In the genomic region with DNA sequence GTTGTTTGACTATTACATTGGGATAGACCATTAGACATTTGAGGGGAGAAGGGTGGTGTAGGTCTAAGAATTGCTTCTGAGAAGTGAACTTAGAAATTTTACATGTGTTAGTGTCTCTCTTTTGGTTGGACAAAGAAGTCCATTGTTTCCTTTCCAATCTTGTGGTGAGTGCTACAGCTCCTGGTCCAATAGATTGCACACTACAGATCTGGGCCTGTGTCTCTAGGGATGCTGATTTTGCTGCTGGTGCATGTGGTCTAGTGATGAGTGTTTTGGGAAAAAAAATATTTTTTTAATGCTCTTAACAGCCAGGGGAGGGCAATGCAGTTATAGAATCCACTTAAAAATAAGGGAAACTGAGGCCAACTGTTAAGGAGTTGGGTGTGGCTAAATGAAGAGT, we compare ENCODE assay signal across 22 mouse cellular contexts.
DNase-seq lines count a peak whose midpoint lies in the region; ATAC-seq lines count a peak whose summit lies in the region.
"Had no signal": no experiment of that assay in that cellular context is flagged by ENCODE, and none has a peak within 500 bp of the region (broad histone marks: within the 10 kb centered on the region; RNA-seq: fewer than 3 reads in every experiment).

No protein-coding gene starts in this region.

- no peaks in the 10 kb centered on the region for H3K27me3 ChIP-seq in hindbrain, embryonic 13.5 days
- H3K27me3 ChIP-seq in hindbrain, embryonic 10.5 days (ENCODE audit: insufficient read depth, poor library complexity, severe bottlenecking) = no peaks in the 10 kb centered on the region
- H3K27me3 ChIP-seq: CH12.LX; embryonic facial prominence, embryonic 12.5 days; forebrain, embryonic 15.5 days had no signal

- H3K4me1 ChIP-seq in hindbrain, embryonic 13.5 days (replicated peaks) = peaks cover 43% of the 10 kb centered on the region
- H3K4me1 ChIP-seq in hindbrain, embryonic 10.5 days (replicated peaks) = peaks cover 44% of the 10 kb centered on the region
- H3K4me1 ChIP-seq: embryonic facial prominence, embryonic 12.5 days; forebrain, embryonic 15.5 days had no signal

- DNase-seq in hindbrain, embryonic 10.5 days (ENCODE audit: low spot score) = no peak
- peak; percentile 54 for DNase-seq in 3T3-L1 (ENCODE audit: low read depth, low spot score)
- DNase-seq in NIH3T3 (ENCODE audit: low read depth) = peak; percentile 63
- DNase-seq in frontal cortex, postnatal 36 days (ENCODE audit: low spot score in 2 of 2) = no peak
- DNase-seq: adrenal gland, adult 2 months; adrenal gland, postnatal 10 days; adrenal gland, postnatal 25 days; B cell, adult 2 months; cerebellum, adult 11 months; cerebellum, adult 18-20 months; cerebellum, adult 8-10 months; cerebellum, adult 9-11 months; cerebellum, postnatal 14 days; cerebellum, postnatal 36 days; embryo, embryonic 11 days; forebrain, postnatal 0 days had no signal

- H3K27ac ChIP-seq in hindbrain, embryonic 13.5 days = 0 out of 2 replicates have a peak overlapping the region, but pooled peaks have one; percentile 72
- no peak overlapping the region for H3K27ac ChIP-seq in hindbrain, embryonic 10.5 days
- H3K27ac ChIP-seq: embryonic facial prominence, embryonic 12.5 days; forebrain, embryonic 13.5 days; forebrain, embryonic 15.5 days had no signal

- no peaks in the 10 kb centered on the region for H3K9me3 ChIP-seq in hindbrain, embryonic 13.5 days
- H3K9me3 ChIP-seq in hindbrain, embryonic 10.5 days = no peaks in the 10 kb centered on the region
- H3K9me3 ChIP-seq: embryonic facial prominence, embryonic 12.5 days; forebrain, embryonic 13.5 days; forebrain, embryonic 15.5 days; G1E had no signal

- no peak overlapping the region for H3K4me3 ChIP-seq in hindbrain, embryonic 13.5 days
- H3K4me3 ChIP-seq in hindbrain, embryonic 10.5 days = no peak overlapping the region
- H3K4me3 ChIP-seq: embryonic facial prominence, embryonic 12.5 days; forebrain, embryonic 13.5 days; forebrain, embryonic 15.5 days had no signal

- no peak overlapping the region for H3K4me2 ChIP-seq in hindbrain, embryonic 13.5 days
- H3K4me2 ChIP-seq: embryonic facial prominence, embryonic 12.5 days; forebrain, embryonic 13.5 days; forebrain, embryonic 15.5 days had no signal

- ATAC-seq in hindbrain, embryonic 13.5 days (ENCODE audit: low FRiP score) = no peak
- ATAC-seq: forebrain, embryonic 13.5 days; forebrain, embryonic 15.5 days; forebrain, postnatal 0 days had no signal

- no peaks in the 10 kb centered on the region for H3K36me3 ChIP-seq in hindbrain, embryonic 13.5 days
- no peaks in the 10 kb centered on the region for H3K36me3 ChIP-seq in hindbrain, embryonic 10.5 days
- H3K36me3 ChIP-seq: embryonic facial prominence, embryonic 12.5 days; forebrain, embryonic 15.5 days; G1E had no signal

- no peak overlapping the region for H3K9ac ChIP-seq in hindbrain, embryonic 13.5 days
- H3K9ac ChIP-seq: embryonic facial prominence, embryonic 12.5 days; forebrain, embryonic 13.5 days; forebrain, embryonic 15.5 days; forebrain, postnatal 0 days had no signal

Comparison
In these comparisons a context has a peak if more than half of its experiments do, and no peak if none do; other contexts are left out.
1. DNase-seq: peak in 3T3-L1 (single experiment) and NIH3T3 (single experiment); none in hindbrain, embryonic 10.5 days (single experiment) and frontal cortex, postnatal 36 days (0 of 2).